Mouse (Mus musculus) bone marrow, adult 2 months (tissue): ENCODE measurements around the gene March6.

ENCODE experiments used
- CTCF ChIP-seq: fragments of 200-500 bp; IDR thresholded peaks from 2 replicates; pipeline ENCODE4 v1.5.1; 2011; ENCODE audit warnings: low read length, control low read depth; ENCODE audit not compliant: control insufficient read depth, insufficient read depth
- POLR2A ChIP-seq: fragments of 200-500 bp; IDR thresholded peaks from 2 replicates; pipeline ENCODE4 v1.6.1; 2011; ENCODE audit warnings: low read depth, mild to moderate bottlenecking, control low read depth, low read length, borderline replicate concordance; ENCODE audit not compliant: control insufficient read depth

GRCm38 (mm10) chr15:31460571-31460970 lies 70.3 kb downstream of the March6 start:
- TF ChIP-seq POLR2A, result no peak
- no peak for TF ChIP-seq CTCF
